Mouse (Mus musculus): Measurements from ENCODE around the gene Ift122.

Ift122 gene

DNA sequence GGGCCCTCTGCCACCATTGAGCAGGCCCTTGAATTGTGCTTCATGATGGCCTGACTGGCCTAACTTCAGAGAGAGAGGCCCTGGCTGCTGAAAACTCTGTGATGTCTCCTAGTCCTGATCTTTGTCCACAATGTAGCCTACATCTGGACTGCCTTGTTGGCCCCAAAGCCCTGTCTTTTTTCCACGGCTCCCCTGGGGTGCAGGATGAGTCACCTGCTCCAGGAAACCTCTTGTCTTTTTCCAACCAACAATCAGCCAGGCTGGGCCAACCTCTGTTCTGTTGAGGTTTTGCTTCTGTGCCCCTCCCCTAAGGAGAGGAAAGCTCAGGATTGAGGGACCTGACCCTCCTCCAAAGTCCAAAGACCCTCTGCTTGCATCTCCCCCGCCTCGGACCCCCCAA, 108.5 kb downstream of the Ift122 start:
- DNase-seq = no peak

DNA sequence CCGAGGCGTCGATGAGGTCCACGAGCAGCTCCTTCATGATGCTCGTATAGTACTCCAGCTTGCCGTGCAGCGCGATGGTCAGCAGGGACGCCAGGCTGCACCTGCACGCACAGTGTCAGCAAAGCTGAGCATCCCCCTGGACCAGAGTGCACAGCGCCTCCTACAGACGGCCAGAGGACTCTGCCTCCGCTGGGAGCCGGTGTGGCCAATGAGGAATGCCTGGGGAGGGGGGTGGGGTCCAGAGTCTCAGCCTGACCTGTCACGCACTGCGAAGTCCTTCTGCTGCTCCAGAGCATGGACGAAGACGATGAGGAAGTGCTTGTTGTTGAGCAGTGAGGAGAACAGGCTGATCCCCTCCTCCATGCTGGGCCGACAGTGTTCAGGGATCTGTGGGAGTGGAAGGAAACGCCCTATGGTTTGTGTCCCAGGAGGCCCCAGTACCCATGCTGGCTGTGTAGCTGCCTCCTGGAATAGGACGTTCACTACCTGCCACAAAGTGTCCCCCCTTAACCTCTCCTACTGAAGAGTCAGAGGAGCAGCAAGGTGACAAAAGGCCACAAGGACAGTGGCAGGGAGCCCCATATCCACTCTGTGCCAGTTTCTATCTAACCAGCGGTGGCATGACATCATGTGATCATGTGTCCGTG, 109.3 kb downstream of the Ift122 start:
- DNase-seq = no peak

DNA sequence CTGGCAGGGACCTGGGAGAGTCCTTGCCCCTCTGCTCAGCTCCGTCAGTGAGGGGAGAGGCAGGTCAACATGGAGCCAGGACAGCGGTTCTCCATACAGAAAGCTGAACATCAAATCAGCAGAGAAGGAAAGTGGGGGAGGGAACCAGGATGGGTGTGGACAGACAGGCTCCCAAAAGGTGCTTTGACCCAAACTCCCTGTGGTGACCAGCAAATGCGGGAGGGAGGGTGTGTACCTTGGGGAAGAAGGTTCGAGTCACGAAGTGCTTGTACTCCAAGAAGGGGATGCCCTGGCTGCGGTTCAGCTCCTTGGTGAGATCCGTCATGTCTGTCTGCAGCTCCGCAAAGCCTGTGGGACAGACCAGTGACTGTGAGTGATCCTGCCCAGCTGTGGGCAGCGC, 110.4 kb downstream of the Ift122 start:
- DNase-seq = no peak

DNA sequence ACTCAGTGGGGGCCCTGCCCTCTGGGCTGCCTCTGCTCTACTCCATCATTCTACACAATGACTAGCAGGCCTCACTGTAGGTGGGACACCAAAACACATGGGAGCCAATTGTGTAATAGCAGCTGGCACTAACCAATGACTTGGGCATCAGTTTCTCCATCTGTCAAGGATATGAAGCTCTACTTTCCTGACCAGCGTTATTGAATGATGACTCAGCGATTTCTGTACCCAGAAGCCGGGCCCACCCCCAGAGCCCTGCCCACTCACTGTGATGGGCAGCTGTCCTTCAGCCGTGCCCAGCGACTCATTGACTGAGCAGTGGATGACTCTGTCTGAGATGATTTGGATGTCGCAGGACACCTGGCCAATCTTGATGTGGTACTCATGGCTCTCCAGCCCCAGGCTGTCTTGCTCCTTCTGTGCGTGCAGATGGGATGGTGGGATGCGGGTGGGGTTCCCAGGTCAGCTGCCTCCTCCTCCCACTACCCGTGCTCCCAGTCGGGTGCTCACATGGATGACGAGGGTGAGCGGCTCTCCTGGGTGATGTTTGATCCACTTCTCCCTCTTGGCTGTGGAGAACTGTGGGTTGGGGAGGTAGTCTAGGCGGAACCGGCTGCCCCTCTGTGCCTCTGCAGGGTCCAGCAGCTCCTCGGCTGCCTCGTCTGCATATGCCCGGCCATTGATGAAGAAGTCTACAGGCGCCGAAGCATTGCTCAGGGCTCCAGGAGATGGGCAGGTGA, 113.1 kb downstream of the Ift122 start:
- DNase-seq = no peak

DNA sequence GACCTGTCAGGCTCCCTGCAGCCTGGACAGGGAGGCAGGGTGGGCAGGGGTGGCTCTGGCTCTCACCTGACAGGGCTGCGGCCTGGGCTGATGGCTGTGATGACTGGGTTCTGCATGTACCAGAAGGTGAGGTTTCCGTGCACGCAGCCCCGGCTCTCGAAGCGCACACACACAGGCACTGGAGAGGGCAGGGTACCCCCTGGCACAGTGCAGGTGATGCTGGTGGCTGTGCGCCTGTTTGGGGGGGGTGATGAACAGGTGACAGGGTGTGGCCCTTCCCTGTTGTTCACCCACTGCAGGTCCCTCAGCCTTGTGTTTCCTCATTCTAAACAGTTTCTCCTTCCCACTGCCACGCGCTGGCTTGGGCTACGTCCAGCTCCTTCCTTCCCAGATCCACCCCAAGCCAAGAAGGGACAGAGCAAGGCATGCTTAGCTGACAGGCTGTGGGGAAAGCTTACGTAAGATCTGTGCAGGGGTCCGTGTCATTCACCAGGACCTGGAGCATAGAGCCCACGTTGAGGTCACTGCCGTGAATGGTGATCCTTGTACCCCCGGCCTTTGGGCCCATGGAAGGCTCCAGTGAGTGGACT, 114.1 kb downstream of the Ift122 start:
- no peak for DNase-seq

DNA sequence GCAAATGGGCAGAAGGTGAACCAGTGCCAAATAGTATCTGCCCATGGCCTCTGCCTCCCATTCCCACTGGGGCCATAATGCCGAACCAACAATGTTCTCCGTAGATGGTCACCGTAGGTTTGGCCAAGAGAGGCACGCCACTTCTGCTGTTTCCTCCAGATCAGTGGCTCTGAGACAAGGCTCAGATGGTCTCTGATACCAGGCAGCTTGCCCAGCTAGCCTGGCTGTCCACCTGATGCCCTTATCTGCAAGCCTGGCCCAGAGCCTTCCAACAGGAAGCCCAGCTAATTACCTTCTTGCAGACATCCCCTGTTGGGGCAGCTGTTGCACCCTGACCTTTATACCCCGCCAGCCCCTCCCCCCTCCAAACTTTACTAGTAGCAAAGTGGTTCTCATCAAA, 114.8 kb downstream of the Ift122 start:
- DNase-seq = no peak

DNA sequence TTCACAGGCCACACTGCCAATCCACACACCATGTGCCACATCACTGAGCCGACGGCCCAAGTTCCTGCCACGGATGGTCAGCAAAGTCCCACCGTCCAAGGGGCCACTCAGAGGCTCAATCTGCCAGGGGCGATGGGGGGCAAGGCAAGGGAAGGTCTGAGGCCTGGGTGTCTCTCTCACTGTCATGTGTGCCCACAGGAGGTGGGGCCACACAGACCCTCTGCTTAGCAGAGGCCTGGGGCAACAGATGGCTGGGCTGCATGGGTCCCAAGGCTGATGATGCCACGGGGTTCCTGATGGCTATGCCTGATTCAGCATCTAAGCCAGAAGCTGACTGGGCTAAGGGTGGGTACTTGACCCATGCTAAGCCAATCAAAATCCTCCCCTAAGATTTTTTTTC, 115.4 kb downstream of the Ift122 start:
- no peak for DNase-seq

DNA sequence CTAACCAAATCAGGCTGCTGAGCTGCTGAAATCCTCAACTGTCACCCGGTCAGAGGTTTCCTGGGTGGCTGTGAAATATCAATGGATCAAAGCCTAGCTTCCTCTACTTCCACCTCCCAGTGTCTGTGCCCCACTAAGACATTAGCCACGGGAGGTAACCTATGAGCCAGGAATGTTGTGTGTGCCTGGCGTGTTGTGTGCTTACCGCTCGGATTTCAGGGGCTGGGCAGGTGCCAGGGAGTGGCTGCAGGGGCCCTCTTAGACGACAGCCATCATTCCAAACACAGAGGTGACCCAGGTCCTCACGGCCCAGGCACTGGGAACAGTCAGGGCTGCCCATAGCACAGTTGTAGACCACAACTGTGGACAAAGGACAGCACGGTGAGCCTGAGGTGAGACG, 115.8 kb downstream of the Ift122 start:
- no peak for DNase-seq

DNA sequence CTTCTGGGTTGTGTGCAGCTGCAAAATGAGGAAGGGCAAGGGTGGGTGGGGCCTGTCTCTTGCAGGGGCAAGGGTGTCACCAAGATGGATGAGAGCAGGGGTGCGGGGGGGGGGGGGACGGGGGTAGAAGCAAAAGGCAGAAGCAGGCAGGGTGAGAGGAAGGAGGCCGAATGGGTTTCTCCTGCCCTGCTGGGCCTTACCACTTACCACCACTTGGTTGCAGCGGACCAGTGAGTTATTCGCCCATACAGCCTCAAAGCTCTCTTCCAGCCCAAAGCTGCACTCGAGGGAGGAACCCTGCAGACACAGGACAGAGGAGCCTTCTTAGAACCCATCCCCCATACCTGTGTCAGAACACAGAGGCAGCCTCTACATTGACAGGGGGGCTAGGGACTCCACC, 116.7 kb downstream of the Ift122 start:
- DNase-seq = no peak

DNA sequence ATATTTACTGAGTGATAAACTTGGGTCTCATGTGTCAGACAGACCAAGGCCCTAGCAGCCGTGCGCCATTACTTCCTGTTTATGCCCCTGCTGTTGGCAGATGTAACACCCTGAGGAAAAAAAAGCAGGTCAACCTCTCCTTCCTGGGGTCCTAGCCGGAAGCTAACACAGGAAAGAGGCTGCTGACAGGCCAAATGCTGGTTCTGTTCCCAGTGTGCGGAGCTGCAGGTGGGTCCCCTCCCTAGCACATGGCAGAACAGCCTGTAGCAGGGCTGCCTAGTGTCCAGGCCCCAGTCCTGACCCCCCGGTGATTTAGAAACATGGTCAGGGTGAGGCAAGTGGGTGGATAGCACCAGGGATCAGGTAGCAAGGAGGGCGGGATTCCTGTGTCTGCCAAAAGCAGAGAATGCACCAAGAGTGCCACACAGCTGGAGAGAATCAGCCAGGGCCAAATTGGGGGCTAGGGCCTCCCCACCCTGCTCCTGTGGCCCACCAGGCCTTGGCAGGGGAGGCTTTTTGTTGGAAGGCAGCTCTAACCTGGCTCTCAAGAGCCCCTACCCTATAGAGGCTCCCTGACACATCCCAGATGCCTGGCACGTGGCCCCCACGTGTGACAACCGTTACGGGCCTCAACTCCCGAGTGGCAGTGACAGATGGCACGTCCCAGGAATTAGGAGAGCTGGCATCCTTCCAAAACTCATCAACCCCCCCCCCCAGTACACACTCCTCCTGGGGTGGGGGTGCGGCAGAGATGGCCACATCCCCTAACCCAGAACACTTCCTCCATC, 118.2 kb downstream of the Ift122 start:
- DNase-seq = no peak

DNA sequence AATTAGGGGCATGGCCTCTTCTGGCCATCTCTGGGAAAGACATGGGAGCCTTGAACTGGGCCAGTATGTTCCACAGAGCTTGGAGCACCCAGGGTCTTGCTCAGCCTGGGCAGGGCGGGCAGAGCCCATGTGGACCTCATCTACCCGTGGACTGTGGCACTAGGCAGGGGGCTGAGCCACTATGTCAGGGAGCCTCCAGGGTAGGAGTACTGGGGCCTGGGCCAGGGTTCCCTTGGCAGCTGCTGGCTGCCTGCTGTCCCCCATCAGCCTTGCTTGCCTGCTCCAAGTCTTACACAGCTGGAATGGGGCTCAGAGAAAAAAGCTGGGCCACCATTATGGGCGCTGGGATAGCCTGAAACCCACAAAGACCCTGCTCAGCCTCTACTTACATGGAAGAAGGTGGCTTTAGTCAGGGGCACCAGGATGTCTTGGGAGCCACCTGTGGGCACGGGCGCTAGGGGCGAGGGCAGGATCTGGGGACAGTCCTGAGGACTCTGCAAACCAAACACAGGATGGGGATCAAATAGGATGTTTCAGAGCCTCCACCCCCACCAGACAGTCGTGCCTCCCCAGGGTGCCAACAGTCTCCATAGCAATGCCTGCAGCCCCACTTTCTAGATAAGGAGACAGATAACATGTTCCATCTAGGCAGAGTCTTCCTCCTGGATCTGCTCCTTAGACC, 119.0 kb downstream of the Ift122 start:
- DNase-seq = no peak

DNA sequence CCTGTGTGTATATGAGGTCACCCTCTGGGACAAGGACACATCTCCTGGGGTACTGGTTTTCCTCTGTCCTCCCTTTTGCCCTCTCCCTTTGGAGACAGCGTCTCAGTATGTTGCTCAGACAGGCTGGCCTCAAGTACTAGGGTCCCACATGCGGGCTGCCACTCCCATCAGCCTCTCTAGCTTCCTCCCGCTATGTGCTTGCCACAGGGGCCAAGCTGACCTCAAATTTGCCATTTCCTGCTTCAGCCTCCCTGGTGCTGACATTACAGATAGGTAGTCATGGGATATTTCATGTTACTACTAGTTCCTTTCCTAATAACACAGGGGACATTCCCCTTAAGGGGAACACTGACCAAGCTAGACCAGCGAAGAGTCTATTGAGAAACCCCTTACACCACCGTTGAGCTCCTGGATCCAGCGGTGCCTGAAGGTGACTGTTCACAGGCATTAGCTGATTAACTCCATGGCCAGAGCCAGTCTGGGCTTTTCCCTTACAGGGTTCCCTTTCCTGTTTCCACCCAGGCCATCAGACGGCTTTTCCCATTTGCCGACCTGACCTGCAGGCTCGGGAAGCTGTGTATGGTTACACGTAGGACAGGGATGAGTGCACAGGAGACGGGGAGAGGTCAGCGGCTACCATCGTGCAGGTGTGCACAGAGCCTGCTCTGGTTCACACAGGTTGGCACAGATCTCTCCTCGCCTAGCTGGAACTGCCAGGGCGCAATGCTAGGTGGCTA, 120.0 kb downstream of the Ift122 start:
- no peak for DNase-seq

DNA sequence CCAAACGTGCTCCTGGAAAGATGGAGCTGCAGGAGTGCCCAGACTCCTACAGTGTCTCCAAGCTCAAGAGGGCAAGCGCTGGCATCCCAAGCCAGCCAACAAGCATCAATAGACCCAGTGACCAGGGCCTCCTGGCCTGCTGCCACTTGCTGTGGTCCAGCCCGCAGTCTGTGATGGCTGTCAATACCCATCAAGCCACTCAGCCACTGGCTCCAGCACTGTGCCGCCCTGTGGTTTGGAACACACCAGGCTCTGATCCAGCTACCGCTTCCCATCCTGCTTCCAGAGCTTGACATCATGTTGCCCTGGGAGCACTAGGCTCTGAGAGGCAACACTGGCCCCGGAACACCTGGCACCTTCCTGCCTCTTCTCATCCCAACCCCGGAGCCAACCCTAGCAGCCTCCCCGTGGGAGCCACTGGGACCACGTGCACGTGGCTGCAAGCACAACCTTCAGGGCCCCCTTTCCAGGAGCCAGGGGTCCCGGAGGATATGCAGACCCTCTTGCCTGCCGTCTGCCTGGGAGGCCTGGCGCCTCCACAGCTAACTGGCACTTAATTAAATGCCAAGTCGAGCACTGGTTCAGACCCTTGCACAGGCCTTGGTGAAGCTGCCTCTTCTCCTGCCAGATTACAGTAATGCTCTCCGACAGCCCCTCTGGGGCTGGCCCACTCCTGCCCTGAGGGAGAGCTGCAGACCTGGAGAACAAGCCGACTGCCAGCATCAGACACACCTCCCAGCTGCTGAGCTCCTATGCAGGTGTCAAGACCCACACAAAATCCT, 120.8 kb downstream of the Ift122 start:
- no peak for DNase-seq

DNA sequence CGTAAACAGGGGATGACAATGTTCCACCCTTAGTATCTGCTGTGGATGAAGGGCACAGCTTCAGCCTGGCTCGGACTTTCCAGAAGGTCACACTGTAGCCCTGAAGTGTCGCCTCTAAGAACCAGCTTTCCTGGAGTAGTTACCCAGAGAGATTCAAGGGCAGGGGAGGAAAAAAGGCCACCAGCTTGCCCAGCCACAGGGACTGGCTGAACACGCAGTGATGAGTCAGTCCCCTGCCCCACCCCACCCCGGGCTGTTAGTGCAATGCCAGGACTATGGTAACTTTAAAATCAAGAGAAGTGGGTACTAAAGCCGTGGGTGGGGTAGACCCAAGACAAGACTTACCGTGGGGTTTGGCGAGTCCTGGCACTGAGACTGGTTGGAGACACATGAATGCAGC, 122.3 kb downstream of the Ift122 start:
- DNase-seq = no peak

All from right cerebral cortex, postnatal 25 days (tissue).